Mouse (Mus musculus) splenic B cell, adult 2 months (primary cell): ENCODE results near the gene C2cd2.
"Not testable (repeated sequence)": the region's sequence is repeated elsewhere in the genome, so short reads cannot be mapped to it uniquely, and the experiment has no call there.

Experiments
- DNase-seq: peaks from one replicate; pipeline ENCODE4 v3.0.0-alpha.2; 2011; ENCODE audit warnings: low read depth, low spot score
- H3K27me3 ChIP-seq: 2 replicates; pipeline ENCODE4 v1.6.1; 2012; ENCODE audit warnings: mild to moderate bottlenecking, low read length, moderate library complexity, mixed read lengths; ENCODE audit not compliant: control insufficient read depth, poor library complexity, insufficient read depth, severe bottlenecking
- H3K36me3 ChIP-seq: 2 replicates; pipeline ENCODE4 v1.6.1; 2012; ENCODE audit warnings: mild to moderate bottlenecking, low read length, moderate library complexity, mixed read lengths; ENCODE audit not compliant: control insufficient read depth, poor library complexity, insufficient read depth, severe bottlenecking

The C2cd2 gene

DNA sequence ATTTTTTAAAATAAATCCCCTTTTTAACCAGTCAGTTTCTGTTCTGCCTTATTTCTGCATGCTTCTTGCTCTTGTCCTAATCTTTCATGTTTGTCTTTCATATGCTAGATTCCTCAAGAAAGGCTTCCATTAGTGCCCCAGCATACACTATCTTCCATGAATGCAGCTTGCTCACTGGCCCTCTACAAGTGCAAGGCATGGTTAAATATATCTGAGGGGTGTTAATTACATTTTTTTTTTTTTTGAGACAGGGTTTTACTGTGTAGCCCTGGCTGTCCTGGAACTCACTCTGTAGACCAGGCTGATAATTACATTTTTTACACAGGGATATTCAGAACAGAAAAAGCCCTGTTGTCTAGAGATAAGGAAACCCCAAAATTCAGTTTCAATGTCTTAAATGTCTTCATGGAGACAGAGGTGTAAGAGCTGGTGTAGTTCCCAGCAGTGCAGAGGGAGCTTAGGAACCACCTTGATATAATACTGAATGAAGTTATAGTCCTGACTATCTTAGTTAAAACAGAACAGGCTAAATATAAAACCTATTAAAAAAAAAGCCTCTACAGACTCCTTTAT is 3.9 kb downstream of the C2cd2 start:
- H3K36me3 ChIP-seq: no peaks in the 10 kb centered on the region; the same call in 1 of the 2 replicates
- no peak for DNase-seq

DNA sequence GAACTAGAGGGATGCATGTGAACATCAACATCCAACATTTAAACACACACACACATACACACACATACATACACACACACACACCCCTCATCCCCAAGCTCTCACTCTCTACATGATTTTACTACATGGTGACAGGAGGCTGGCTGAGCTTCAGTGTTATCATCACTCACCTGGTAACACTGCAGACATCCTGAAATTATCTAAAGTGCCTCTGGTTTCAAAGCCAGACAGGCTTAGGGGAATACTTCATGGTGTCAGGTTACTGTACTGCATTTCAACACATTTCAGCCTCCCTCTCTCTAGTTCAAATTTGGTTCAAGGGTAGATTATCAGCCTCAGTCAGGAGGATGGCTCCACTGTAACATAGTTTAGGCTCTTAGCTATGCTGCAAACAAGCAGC is 4.8 kb downstream of the C2cd2 start:
- Histone ChIP-seq H3K27me3 (no peaks in the 10 kb centered on the region), H3K36me3 (peaks cover under 1% of the 10 kb centered on the region; the same call in 1 of the 2 replicates)
- no peak for DNase-seq

More for the DNA sequence above, 3.9 kb downstream of the C2cd2 start:
- no peaks in the 10 kb centered on the region for H3K27me3 ChIP-seq

DNA sequence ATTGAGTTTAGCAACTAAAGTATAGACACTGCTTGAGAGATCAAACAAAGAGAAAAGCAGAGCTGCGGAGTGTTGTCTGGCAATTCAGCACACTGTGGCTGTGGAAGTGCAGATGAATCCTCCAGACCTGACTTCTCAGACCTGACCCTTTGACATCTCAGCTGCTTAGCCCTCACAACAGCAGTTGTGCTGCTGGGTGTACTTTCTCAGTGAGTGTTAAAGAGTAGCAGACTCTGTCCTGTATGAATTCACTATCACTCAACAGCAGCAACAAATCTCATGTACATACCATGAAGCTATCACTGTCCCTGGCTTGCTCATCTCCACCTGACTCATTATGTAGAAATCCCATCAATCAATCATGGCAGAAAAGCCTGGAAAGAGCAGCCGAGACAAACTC is 6.4 kb downstream of the C2cd2 start:
- Histone ChIP-seq H3K27me3 (no peaks in the 10 kb centered on the region), H3K36me3 (peaks cover 10% of the 10 kb centered on the region)
- no peak for DNase-seq

DNA sequence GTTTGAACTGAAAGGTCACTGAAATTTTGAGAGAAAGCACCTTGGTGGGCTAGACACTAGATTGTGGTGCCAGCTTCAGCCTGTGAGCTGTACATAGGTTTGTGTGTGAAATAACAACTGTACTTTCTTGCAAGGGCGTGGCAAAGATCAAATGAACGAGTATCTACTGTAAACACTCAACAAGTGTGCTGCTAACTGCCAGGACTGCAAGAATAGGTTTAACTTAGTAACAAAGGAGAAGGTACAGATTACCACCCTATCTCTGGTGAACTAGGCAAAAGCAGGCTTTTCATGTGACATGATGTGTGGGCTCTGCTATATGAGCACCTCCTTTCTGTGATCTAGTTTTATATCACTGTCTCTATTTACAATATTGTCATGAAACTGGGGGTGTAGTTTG is 9.1 kb downstream of the C2cd2 start:
- H3K36me3 ChIP-seq: peaks cover 17% of the 10 kb centered on the region
- no peaks in the 10 kb centered on the region for H3K27me3 ChIP-seq
- no peak for DNase-seq

- no peak for DNase-seq
- Histone ChIP-seq H3K36me3 (peaks cover 17% of the 10 kb centered on the region), H3K27me3 (no peaks in the 10 kb centered on the region)
Measured at GRCm38 (mm10) chr16:97952801-97953200, 9.6 kb downstream of the C2cd2 start.

GRCm38 (mm10) chr16:97952371-97952770 is 10.0 kb downstream of the C2cd2 start:
- H3K36me3 ChIP-seq: peaks cover 17% of the 10 kb centered on the region
- H3K27me3 ChIP-seq: no peaks in the 10 kb centered on the region
- no peak for DNase-seq

DNA sequence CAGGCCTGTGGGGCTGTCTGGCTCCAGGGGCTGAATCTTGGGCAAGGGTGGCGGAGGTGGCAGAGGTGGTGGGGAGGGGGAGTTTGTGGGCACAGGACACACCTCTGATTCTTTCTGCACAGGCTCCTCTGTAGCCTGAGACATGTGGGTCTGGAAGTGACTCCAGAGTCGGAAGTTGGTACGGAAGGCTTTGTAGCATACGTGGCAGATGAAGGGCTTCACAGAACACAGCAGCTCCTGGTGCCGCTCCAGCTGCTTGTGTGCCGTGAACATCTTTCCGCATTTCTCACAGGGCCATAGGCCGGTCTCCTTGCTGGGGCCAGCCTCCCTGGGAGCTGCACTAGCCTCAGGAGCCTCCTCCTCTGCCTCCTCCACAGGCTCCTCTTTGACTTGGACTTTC is 12.3 kb downstream of the C2cd2 start:
- H3K36me3 ChIP-seq: peaks cover 17% of the 10 kb centered on the region
- no peak for DNase-seq
- H3K27me3 ChIP-seq: no peaks in the 10 kb centered on the region

DNA sequence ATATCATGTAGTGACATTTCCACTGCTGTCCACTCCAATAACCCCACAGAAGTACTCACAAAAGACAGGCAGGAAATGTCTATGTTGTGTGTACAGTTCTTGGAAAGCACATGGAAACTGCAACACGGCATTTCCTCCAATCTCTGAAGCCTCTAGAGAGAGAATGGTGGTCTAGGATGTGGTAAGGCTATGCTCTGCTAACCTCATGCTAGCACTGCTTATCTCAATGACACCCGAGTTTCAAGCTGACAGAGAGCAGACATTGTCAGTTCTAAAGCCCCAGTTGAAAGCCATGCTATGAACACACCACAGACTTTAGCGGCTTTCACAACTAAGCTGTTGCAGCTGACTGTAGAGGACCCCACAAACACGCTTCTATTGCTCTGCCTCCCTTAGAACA is 13.6 kb downstream of the C2cd2 start:
- DNase-seq: peak; percentile 57
- Histone ChIP-seq H3K36me3 (peaks cover 17% of the 10 kb centered on the region), H3K27me3 (no peaks in the 10 kb centered on the region)

DNA sequence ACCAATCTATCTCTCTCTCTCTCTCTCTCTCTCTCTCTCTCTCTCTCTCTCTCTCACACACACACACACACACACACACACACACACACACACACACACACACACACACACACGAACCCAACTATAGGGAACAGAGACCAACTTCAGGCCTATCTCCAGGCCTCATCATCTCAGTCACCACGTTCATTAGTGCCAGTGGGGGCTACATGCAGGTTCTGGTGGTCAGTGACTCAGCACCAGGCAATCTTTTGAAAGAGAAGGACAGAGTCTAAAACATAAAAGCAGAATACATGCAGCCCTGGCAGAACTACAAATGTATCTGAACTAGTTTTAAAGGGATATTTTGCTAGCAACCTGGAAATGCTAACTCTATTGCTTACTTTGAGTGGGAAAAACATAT is 15.4 kb downstream of the C2cd2 start:
- peaks cover 11% of the 10 kb centered on the region for H3K36me3 ChIP-seq
- DNase-seq, H3K27me3 ChIP-seq: not testable (repeated sequence)

DNA sequence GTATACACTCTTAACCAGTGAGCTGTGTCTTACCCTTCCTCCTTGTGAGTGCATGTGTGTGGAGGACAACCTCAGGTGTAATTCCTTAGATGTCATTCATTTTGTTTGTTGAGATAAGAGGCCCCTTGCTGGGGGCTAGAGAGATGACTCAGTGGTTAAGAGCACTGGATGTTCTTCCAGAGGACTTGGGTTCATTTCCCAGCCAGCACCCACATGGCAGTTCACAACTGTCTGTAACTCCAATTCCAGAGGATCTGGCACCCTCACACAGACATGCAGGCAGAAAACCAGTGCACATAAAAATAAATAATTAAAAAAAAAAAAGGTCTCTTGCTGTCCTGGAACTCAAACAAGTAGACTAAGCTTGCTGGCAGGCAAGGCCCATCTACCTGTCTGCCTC is 20.6 kb downstream of the C2cd2 start:
- Histone ChIP-seq H3K36me3 (no peaks in the 10 kb centered on the region), H3K27me3 (no peaks in the 10 kb centered on the region)
- DNase-seq: no peak

DNA sequence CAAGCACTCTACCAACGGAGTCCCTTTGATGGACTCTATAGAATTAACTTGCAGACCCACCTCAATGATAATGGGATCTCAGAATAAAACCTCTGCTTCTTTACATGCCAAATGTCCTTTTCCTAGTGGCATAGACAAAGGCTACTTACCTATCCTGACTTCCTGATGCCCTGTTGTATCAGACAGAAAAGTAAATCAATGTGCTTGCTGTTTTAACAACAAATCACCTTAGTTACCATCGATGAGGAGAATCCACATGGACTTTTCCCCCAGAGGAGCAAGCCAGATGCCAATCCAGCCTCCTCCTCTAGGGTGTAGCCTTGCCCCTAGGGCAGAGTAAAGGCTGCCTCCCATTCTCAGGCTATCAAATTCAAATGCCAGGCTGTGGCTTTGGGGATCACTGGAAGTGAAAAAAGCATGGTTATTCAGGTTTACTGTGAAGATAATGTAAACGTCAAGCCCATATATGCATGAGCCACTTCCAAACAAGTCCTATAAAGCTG is 21.9 kb downstream of the C2cd2 start:
- H3K36me3 ChIP-seq: no peaks in the 10 kb centered on the region
- H3K27me3 ChIP-seq: no peaks in the 10 kb centered on the region
- no peak for DNase-seq

- no peaks in the 10 kb centered on the region for H3K27me3 ChIP-seq
- DNase-seq: no peak
- H3K36me3 ChIP-seq: no peaks in the 10 kb centered on the region
Measured at GRCm38 (mm10) chr16:97935815-97936214, 26.6 kb downstream of the C2cd2 start.

GRCm38 (mm10) chr16:97930231-97930630 is 32.2 kb downstream of the C2cd2 start:
- no peaks in the 10 kb centered on the region for H3K36me3 ChIP-seq
- no peak for DNase-seq

DNA sequence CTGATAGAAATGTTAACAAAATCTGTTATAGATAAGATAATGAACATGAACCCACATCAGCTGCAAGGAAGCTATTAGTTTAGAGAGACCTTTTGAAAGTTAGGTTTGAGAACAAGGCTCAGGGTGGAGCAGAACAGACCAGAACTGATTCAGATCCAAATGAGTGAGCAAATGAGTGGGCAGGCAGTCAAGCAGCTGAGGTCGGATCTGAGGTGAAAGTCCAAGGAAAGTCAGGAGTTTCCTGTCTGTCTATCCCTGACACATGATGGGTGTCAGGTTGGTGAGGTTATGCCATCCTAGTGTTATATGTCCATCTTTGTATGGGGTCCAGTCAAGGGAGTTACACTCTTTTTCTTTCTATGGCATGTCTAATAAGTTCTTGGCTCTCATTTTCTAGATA is 32.9 kb downstream of the C2cd2 start:
- DNase-seq: no peak
- H3K36me3 ChIP-seq: no peaks in the 10 kb centered on the region
- no peaks in the 10 kb centered on the region for H3K27me3 ChIP-seq

More at GRCm38 (mm10) chr16:97930231-97930630, 32.2 kb downstream of the C2cd2 start:
- no peaks in the 10 kb centered on the region for H3K27me3 ChIP-seq

GRCm38 (mm10) chr16:97927331-97927938 is 35.0 kb downstream of the C2cd2 start:
- DNase-seq: no peak
- H3K36me3 ChIP-seq: no peaks in the 10 kb centered on the region
- no peaks in the 10 kb centered on the region for H3K27me3 ChIP-seq

DNA sequence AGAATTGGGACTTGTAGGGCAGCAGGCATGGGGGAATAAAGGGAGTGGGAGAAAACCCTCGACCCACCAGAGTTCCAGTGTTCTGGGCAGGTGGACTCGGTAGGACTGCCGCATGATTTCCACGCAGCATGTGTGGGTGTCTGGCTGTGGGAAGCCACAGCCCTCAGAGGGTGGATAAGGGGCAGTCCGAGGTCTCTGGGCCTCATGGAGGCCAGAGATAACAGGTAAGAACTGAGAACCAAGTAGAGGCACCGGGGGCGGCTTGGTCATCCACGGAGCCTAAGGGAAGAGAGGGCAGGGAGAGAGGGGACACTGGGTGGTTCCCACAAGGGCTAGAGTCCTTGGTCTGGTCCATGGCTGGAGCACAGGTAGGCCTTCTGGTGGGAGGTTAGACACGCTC is 36.0 kb downstream of the C2cd2 start:
- Histone ChIP-seq H3K36me3 (no peaks in the 10 kb centered on the region), H3K27me3 (no peaks in the 10 kb centered on the region)
- DNase-seq: no peak
